Mouse (Mus musculus) kidney, postnatal 25 days (tissue): Measurements from ENCODE around the gene Ctse.

Source experiments
- DNase-seq, 2 experiments: peaks; one replicate each; pipeline ENCODE4 v3.0.0; 2021; ENCODE audit warnings: mixed read lengths in 2 of 2

Gene Ctse

DNA sequence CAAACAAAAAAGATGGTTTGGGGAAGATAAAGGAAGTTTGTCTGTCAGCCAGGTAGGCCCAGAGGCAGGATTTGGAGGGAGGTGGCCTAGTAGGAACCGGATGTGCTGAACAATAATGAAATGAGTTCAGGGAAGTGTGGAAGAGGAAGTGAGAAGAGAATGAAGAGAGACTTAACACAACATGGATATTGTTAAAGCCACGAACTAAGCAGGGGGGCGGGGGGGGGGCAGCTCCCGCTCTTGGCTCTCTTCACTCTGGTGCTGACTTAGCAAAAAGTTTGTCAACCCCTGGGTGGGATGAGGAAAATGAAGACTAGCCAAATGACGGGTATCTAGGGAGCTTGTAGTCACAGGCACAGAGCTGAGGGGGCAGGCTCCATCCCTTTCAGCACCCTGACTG lies 62.3 kb downstream of the Ctse start:
- no peak for DNase-seq

GRCm38 (mm10) chr1:131701391-131701790 lies 63.3 kb downstream of the Ctse start:
- DNase-seq: no peak

- peak in 1 of 2 experiments; percentile 20 for DNase-seq
These were observed 64.1 kb downstream of the Ctse start for GRCm38 (mm10) chr1:131702094-131702766.

GRCm38 (mm10) chr1:131703482-131703881 lies 65.4 kb downstream of the Ctse start:
- no peak for DNase-seq

- peak; percentile 76 to 84 for DNase-seq
These were observed 70.2 kb downstream of the Ctse start for GRCm38 (mm10) chr1:131708338-131708737.

GRCm38 (mm10) chr1:131711518-131711917 lies 73.4 kb downstream of the Ctse start:
- DNase-seq: no peak

- DNase-seq: peak; percentile 85 to 94
These were observed 74.3 kb downstream of the Ctse start for GRCm38 (mm10) chr1:131712386-131712785.

GRCm38 (mm10) chr1:131714388-131715337 lies 76.6 kb downstream of the Ctse start:
- DNase-seq: peak in 1 of 2 experiments; percentile 28

GRCm38 (mm10) chr1:131718952-131719694 lies 81.0 kb downstream of the Ctse start:
- peak in 1 of 2 experiments; percentile 18 for DNase-seq

- peak in 1 of 2 experiments; percentile 19 for DNase-seq
These were observed 83.9 kb downstream of the Ctse start for GRCm38 (mm10) chr1:131721989-131722388.

DNA sequence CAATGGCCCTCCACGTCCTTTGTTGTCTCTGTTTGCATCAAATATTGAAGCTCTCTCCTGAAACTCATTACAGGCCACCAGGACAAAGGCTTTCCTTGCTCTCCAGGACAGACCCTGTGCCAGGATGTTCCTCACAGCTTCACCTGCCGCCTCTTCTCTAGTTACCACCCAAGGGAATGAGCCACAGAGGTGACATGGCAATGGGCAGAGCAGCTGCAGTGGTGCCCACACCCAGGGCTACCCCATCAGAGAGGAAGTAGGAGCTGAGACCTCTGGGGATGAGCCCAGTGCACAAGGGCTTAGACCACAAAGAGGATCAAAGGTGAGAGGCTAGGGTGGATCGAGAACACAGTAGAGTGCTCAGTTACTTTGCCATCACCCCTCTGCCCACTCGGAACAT lies 85.4 kb downstream of the Ctse start:
- peak in 1 of 2 experiments; percentile 18 for DNase-seq
